Mouse (Mus musculus) heart, postnatal 36 days (tissue): ENCODE results near the gene Sstr2. TPM values are rescaled to one million over a fixed set of nuclear protein-coding genes. Genes with fewer than 3 reads are reported as not detected.
"Not testable (repeated sequence)": the region's sequence is repeated elsewhere in the genome, so short reads cannot be mapped to it uniquely, and the experiment has no call there.

ENCODE experiments used
- DNase-seq, 2 experiments: peaks; one replicate each; pipeline ENCODE4 v3.0.0; 2021 to 2022
- intact Hi-C: fragments of 180-260 bp; cut with DNase I; formaldehyde crosslinking; loops from one replicate; pipeline ENCODE4 v1.15.1; 2025
- total RNA-seq, 2 experiments: library from RNA; stranded (reverse); gene quantifications; 2 replicates each; pipeline ENCODE4 v1.2.3; 2021

Gene Sstr2
- total RNA-seq, 2 experiments from 2014 or later: not detected

- intact Hi-C loops: no loop called here
- DNase-seq: no peak
These were observed 35.6 kb downstream of the Sstr2 start for GRCm38 (mm10) chr11:113654561-113655270.

- intact Hi-C loops: no loop called here
These were observed 37.4 kb downstream of the Sstr2 start for GRCm38 (mm10) chr11:113656511-113656932.

GRCm38 (mm10) chr11:113657221-113657620 is 38.1 kb downstream of the Sstr2 start:
- intact Hi-C loops: no loop called here

More at GRCm38 (mm10) chr11:113656511-113656932, 37.4 kb downstream of the Sstr2 start:
- DNase-seq: no peak

GRCm38 (mm10) chr11:113658319-113658718 is 39.2 kb downstream of the Sstr2 start:
- intact Hi-C loops: no loop called here
- no peak for DNase-seq

More at GRCm38 (mm10) chr11:113657221-113657620, 38.1 kb downstream of the Sstr2 start:
- DNase-seq: no peak

DNA sequence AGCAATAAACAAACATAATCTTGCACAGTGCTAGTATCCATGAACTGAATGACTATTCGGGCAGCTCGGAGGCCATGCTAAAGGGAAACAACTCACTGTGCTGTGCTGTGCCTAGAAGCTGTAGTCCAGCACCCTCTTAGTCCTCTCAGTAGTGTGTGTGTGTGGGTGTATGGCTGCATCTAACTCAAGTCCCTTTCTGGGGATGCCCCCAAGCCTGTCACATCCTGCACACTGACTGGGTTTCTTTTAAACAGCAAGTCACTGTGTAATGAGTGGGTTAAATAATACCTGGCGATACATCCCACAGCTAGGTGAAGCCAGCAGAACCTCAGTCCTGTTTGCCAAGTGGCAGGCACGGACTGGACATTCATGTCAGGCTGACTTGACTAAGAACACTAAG is 39.6 kb downstream of the Sstr2 start:
- intact Hi-C loops: no loop called here

GRCm38 (mm10) chr11:113660213-113660612 is 41.1 kb downstream of the Sstr2 start:
- DNase-seq, intact Hi-C loops: not testable (repeated sequence)

More for the DNA sequence above, 39.6 kb downstream of the Sstr2 start:
- DNase-seq: no peak

GRCm38 (mm10) chr11:113660940-113661339 is 41.8 kb downstream of the Sstr2 start:
- intact Hi-C loops: no loop called here
- no peak for DNase-seq

DNA sequence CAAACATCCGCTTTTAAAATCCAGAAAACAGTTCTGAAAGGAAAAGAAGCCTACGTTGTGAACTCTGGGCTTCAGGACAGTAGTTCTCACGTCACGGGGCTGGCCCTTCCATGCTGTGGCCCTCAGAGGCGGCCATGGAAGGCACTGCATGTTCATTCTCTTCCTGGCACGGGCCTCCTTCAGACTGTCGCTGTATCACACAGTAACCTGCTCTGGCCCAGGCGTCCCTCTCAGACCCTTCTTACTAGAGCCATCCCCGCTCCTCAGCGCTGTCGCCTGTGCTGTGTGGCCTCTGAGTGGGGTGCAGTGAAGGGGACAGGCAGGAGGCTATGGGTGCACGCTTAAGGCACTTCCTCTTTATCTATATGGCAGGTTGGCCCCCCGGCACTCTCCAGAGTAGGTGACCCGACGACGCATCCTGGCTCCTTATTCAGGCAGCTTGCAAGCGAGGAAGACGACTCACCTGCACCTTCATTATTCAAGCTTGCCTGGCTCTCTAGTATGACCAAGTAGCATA is 42.8 kb downstream of the Sstr2 start:
- intact Hi-C loops: no loop called here
- no peak for DNase-seq

DNA sequence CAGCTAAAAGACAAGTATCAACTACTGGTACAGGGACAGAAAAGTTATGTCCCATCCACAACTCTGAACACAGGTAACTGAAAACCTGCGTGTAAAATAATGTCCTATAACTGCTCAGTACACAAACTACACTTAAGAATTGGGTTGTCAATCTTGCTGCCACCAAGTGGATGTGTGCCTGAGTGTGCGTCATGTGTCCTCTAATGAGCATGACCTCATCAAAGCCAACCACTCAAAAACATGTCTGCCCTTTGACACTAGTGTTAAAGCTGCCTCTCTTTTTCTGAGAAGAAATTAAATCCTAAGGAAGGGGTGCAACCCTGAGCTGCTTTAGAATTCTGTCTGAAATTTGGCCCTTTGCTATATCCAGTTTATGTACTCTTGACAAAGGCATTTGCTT is 45.1 kb downstream of the Sstr2 start:
- intact Hi-C loops: no loop called here
- DNase-seq: no peak

- DNase-seq: no peak
- intact Hi-C loops: no loop called here
These were observed 47.1 kb downstream of the Sstr2 start for GRCm38 (mm10) chr11:113666205-113666604.

GRCm38 (mm10) chr11:113666648-113667047 is 47.5 kb downstream of the Sstr2 start:
- intact Hi-C loops: no loop called here
- DNase-seq: no peak

GRCm38 (mm10) chr11:113667122-113667521 is 48.0 kb downstream of the Sstr2 start:
- intact Hi-C loops: no loop called here
- no peak for DNase-seq

DNA sequence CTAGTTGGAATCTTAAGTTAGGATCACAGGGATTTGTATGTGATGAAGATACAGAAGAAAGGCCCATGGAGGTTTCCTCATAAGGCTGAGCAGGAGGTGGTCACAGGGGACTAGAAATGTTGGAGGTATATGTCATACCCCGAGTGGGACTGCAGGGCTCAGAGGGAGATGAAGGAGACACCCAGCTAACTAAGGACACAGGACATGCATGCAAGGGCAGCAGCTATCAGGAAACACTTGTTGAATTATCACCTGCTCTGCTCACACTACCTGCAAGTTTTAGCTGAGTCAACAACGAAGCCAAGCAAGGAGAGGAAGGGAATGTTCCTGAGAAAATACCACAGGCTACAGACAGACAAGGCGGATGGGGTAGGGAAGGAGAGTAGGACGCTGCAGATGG is 48.6 kb downstream of the Sstr2 start:
- intact Hi-C loops: no loop called here
- DNase-seq: no peak

DNA sequence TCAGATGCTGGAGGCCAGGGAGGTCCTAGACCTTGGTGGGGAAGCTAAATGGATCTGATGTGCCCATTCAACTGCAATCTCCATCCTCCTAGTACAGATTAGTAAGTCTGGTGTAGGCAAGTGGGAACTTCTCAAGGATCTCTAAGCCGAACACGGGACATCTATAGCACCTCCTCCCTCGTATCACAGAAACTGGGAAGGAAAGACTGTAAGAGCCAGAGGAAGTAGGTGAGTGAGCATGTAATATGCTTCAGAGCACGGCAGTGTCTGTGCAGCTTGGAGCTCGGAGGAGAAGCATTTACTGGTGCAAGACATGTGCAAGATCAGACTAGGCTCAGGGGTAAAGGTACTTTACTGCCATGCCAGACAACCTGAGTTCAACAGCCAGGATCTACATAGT is 49.7 kb downstream of the Sstr2 start:
- intact Hi-C loops: no loop called here
- no peak for DNase-seq

GRCm38 (mm10) chr11:113669711-113670110 is 50.6 kb downstream of the Sstr2 start:
- intact Hi-C loops: no loop called here

GRCm38 (mm10) chr11:113673614-113674013 is 54.5 kb downstream of the Sstr2 start:
- DNase-seq: no peak
- intact Hi-C loops: no loop called here

More at GRCm38 (mm10) chr11:113669711-113670110, 50.6 kb downstream of the Sstr2 start:
- DNase-seq: no peak

DNA sequence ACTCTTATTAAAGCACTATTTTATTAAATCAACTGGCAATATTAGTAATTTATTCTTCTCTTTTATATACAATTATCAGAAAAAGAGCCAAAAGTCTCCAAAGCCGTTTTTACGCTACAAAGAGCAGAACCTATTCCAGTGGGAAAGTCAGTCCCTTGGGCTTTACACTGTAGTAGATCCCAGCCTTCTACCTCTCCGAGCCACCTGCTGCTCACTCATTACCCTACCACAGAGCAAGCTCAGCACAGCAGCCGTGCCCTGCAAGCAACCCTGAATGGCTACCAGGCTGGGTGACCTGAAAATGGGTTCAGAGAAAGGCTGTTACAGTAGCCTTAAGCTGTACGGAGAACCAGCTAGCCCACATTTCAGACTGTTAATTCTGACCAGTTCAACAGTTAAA is 55.5 kb downstream of the Sstr2 start:
- intact Hi-C loops: no loop called here
- no peak for DNase-seq

Other genes starting within 250 kb of the Sstr2 start
- 10 to 100 TPM; 17.6 to 18.3 TPM for gene Cog1, start 29.8 kb downstream of the Sstr2 start, total RNA-seq
- gene Slc39a11, start 30.7 kb downstream of the Sstr2 start, total RNA-seq: 1 to 10 TPM; 2.6 to 3.9 TPM
- 10 to 100 TPM; 14.9 to 15.6 TPM for gene Fam104a, start 64.8 kb downstream of the Sstr2 start, total RNA-seq
- gene D11Wsu47e, start 65.1 kb downstream of the Sstr2 start, total RNA-seq: 1 to 10 TPM; 6.3 to 8.2 TPM
- gene Cpsf4l, start 90.7 kb downstream of the Sstr2 start, total RNA-seq: not detected
- gene Cdc42ep4, start 132.5 kb downstream of the Sstr2 start, total RNA-seq: 10 to 100 TPM; 16.5 to 20.5 TPM